Mouse (Mus musculus) limb, embryonic 12.5 days (tissue): ENCODE measurements at regions not wholly inside any gene's neighbourhood (a gene's known extent, or its start where the extent isn't known, plus 50 kb on each side); places are given as distances from the start of the nearest gene placed in this dataset.
"Not testable (repeated sequence)": the region's sequence is repeated elsewhere in the genome, so short reads cannot be mapped to it uniquely, and the experiment has no call there.

Experiments used
- ATAC-seq: fragments of 200-750 bp; cut with Nextera tagmentation; 2 replicates; pipeline ENCODE4 v1.8.0; 2017; ENCODE audit warnings: low read depth, moderate TSS enrichment; ENCODE audit not compliant: insufficient number of reproducible peaks, insufficient read depth, low FRiP score, low TSS enrichment
- H3K27ac ChIP-seq: fragments of 300-500 bp; sonication (generic); 2 replicates; pipeline ENCODE4 v1.5.1; 2016; ENCODE audit warnings: mild to moderate bottlenecking, moderate library complexity
- H3K27me3 ChIP-seq: fragments of 300-500 bp; sonication (generic); 2 replicates; pipeline ENCODE4 v1.6.1; 2016; ENCODE audit warnings: mild to moderate bottlenecking, moderate library complexity
- H3K36me3 ChIP-seq: fragments of 300-500 bp; sonication (generic); 2 replicates; pipeline ENCODE4 v1.6.1; 2016; ENCODE audit warnings: mild to moderate bottlenecking, moderate library complexity
- H3K4me1 ChIP-seq: fragments of 300-500 bp; sonication (generic); replicated peaks from 2 replicates; pipeline ENCODE4 v1.6.1; 2016
- H3K4me2 ChIP-seq: fragments of 300-500 bp; sonication (generic); 2 replicates; pipeline ENCODE4 v1.6.1; 2016; ENCODE audit warnings: mild to moderate bottlenecking, moderate library complexity
- H3K4me3 ChIP-seq: fragments of 300-500 bp; sonication (generic); replicated peaks from 2 replicates; pipeline ENCODE4 v1.5.1; 2016; ENCODE audit warnings: mild to moderate bottlenecking
- H3K9ac ChIP-seq: fragments of 300-500 bp; sonication (generic); replicated peaks from 2 replicates; pipeline ENCODE4 v1.6.1; 2016; ENCODE audit warnings: mild to moderate bottlenecking, moderate library complexity
- H3K9me3 ChIP-seq: fragments of 300-500 bp; sonication (generic); 2 replicates; pipeline ENCODE4 v1.6.1; 2016; ENCODE audit warnings: mild to moderate bottlenecking, moderate library complexity
- WGBS: fragments of 180-500 bp; shearing (Covaris S2); methylation state at CpG from one replicate; pipeline ENCODE4 v1.1.7; 2016; 5-methylcytosine and 5-hydroxymethylcytosine counted together

GRCm38 (mm10) chr8:30063148-30063547 lies 2615.7 kb downstream of the Poteg start:
- no peaks in the 10 kb centered on the region for H3K4me1 ChIP-seq
- no peak overlapping the region for H3K27ac ChIP-seq
- no peaks in the 10 kb centered on the region for H3K27me3 ChIP-seq
- H3K9me3 ChIP-seq: no peaks in the 10 kb centered on the region
- 59% methylated on average over 3 of the region's 3 CpGs for WGBS
- ATAC-seq: peak; percentile 71
- H3K36me3 ChIP-seq: no peaks in the 10 kb centered on the region
- no peak overlapping the region for H3K4me3 ChIP-seq
- no peak overlapping the region for H3K9ac ChIP-seq
- no peak overlapping the region for H3K4me2 ChIP-seq

GRCm38 (mm10) chr8:30077726-30078125 lies 2630.3 kb downstream of the Poteg start:
- no peaks in the 10 kb centered on the region for H3K9me3 ChIP-seq
- no peak overlapping the region for H3K4me3 ChIP-seq
- no peaks in the 10 kb centered on the region for H3K4me1 ChIP-seq
- no peak overlapping the region for H3K4me2 ChIP-seq
- H3K27ac ChIP-seq: no peak overlapping the region
- no peaks in the 10 kb centered on the region for H3K27me3 ChIP-seq
- no peaks in the 10 kb centered on the region for H3K36me3 ChIP-seq
- ATAC-seq: no peak
- no peak overlapping the region for H3K9ac ChIP-seq

- no peak overlapping the region for H3K4me3 ChIP-seq
- WGBS: 57% methylated on average over 3 of the region's 3 CpGs
- H3K27me3 ChIP-seq: no peaks in the 10 kb centered on the region
- no peaks in the 10 kb centered on the region for H3K4me1 ChIP-seq
- H3K27ac ChIP-seq: no peak overlapping the region
- H3K4me2 ChIP-seq: no peak overlapping the region
- no peaks in the 10 kb centered on the region for H3K9me3 ChIP-seq
- no peak overlapping the region for H3K9ac ChIP-seq
- no peak for ATAC-seq
- H3K36me3 ChIP-seq: no peaks in the 10 kb centered on the region
Measured at GRCm38 (mm10) chr8:30127766-30128165, 2680.3 kb downstream of the Poteg start.

GRCm38 (mm10) chr8:30134999-30135398 lies 2687.5 kb downstream of the Poteg start:
- no peaks in the 10 kb centered on the region for H3K4me1 ChIP-seq
- no peak overlapping the region for H3K27ac ChIP-seq
- H3K36me3 ChIP-seq: no peaks in the 10 kb centered on the region
- no peak overlapping the region for H3K9ac ChIP-seq
- no peaks in the 10 kb centered on the region for H3K9me3 ChIP-seq
- no peak overlapping the region for H3K4me2 ChIP-seq
- no peak for ATAC-seq
- no peak overlapping the region for H3K4me3 ChIP-seq
- 58% methylated on average over 6 of the region's 6 CpGs for WGBS
- no peaks in the 10 kb centered on the region for H3K27me3 ChIP-seq

- H3K4me3 ChIP-seq: no peak overlapping the region
- no peak overlapping the region for H3K4me2 ChIP-seq
- 69% methylated on average over 2 of the region's 2 CpGs for WGBS
- no peak overlapping the region for H3K9ac ChIP-seq
- no peaks in the 10 kb centered on the region for H3K27me3 ChIP-seq
- H3K27ac ChIP-seq: no peak overlapping the region
- H3K4me1 ChIP-seq: no peaks in the 10 kb centered on the region
- no peaks in the 10 kb centered on the region for H3K36me3 ChIP-seq
- no peaks in the 10 kb centered on the region for H3K9me3 ChIP-seq
- no peak for ATAC-seq
Measured at GRCm38 (mm10) chr8:30151181-30151844, 2703.8 kb downstream of the Poteg start.

GRCm38 (mm10) chr8:30152921-30153320 lies 2705.5 kb downstream of the Poteg start:
- ATAC-seq: no peak
- H3K9me3 ChIP-seq: no peaks in the 10 kb centered on the region
- no peaks in the 10 kb centered on the region for H3K27me3 ChIP-seq
- no peaks in the 10 kb centered on the region for H3K4me1 ChIP-seq
- WGBS: 80% methylated on average over 4 of the region's 4 CpGs
- H3K36me3 ChIP-seq: no peaks in the 10 kb centered on the region
- no peak overlapping the region for H3K9ac ChIP-seq
- no peak overlapping the region for H3K4me2 ChIP-seq
- H3K4me3 ChIP-seq: no peak overlapping the region
- no peak overlapping the region for H3K27ac ChIP-seq

- no peak for ATAC-seq
- Histone ChIP-seq H3K9ac (no peak overlapping the region), H3K36me3 (no peaks in the 10 kb centered on the region), H3K9me3 (no peaks in the 10 kb centered on the region), H3K4me1 (no peaks in the 10 kb centered on the region), H3K4me3 (no peak overlapping the region), H3K4me2 (no peak overlapping the region), H3K27ac (no peak overlapping the region), H3K27me3 (no peaks in the 10 kb centered on the region)
- WGBS: 79% methylated on average over 1 of the region's 1 CpGs
Measured at GRCm38 (mm10) chr8:30171881-30172280, 2724.4 kb downstream of the Poteg start.

GRCm38 (mm10) chr8:30202746-30203145 lies 2755.3 kb downstream of the Poteg start:
- H3K9ac ChIP-seq, H3K27ac ChIP-seq, H3K4me1 ChIP-seq, H3K9me3 ChIP-seq, H3K4me3 ChIP-seq, H3K4me2 ChIP-seq, H3K36me3 ChIP-seq, H3K27me3 ChIP-seq, ATAC-seq: not testable (repeated sequence)

- no peak overlapping the region for H3K9ac ChIP-seq
- no peaks in the 10 kb centered on the region for H3K9me3 ChIP-seq
- 31% methylated on average over 5 of the region's 5 CpGs for WGBS
- no peak overlapping the region for H3K4me2 ChIP-seq
- peak; percentile 63; the same call in 1 of the 2 replicates for ATAC-seq
- peaks cover 7% of the 10 kb centered on the region for H3K4me1 ChIP-seq
- H3K36me3 ChIP-seq: no peaks in the 10 kb centered on the region
- H3K27me3 ChIP-seq: no peaks in the 10 kb centered on the region
- H3K4me3 ChIP-seq: no peak overlapping the region
- H3K27ac ChIP-seq: no peak overlapping the region
Measured at GRCm38 (mm10) chr8:30227354-30227753, 2779.9 kb downstream of the Poteg start.

- no peaks in the 10 kb centered on the region for H3K9me3 ChIP-seq
- 81% methylated on average over 1 of the region's 1 CpGs for WGBS
- no peaks in the 10 kb centered on the region for H3K36me3 ChIP-seq
- ATAC-seq: no peak
- H3K27ac ChIP-seq: no peak overlapping the region
- H3K4me3 ChIP-seq: no peak overlapping the region
- H3K4me1 ChIP-seq: no peaks in the 10 kb centered on the region
- no peaks in the 10 kb centered on the region for H3K27me3 ChIP-seq
- no peak overlapping the region for H3K4me2 ChIP-seq
- no peak overlapping the region for H3K9ac ChIP-seq
Measured at GRCm38 (mm10) chr8:30233266-30233665, 2785.8 kb downstream of the Poteg start.

- no peaks in the 10 kb centered on the region for H3K9me3 ChIP-seq
- no peaks in the 10 kb centered on the region for H3K36me3 ChIP-seq
- no peaks in the 10 kb centered on the region for H3K4me1 ChIP-seq
- H3K4me3 ChIP-seq: no peak overlapping the region
- H3K4me2 ChIP-seq: no peak overlapping the region
- H3K9ac ChIP-seq: no peak overlapping the region
- ATAC-seq: no peak
- WGBS: 91% methylated on average over 3 of the region's 3 CpGs
- no peaks in the 10 kb centered on the region for H3K27me3 ChIP-seq
- H3K27ac ChIP-seq: no peak overlapping the region
Measured at GRCm38 (mm10) chr8:30251797-30252196, 2804.3 kb downstream of the Poteg start.
